Mouse (Mus musculus): Measurements from ENCODE around the gene Mcoln1. TPM values are rescaled to one million over a fixed set of nuclear protein-coding genes. Genes with fewer than 3 reads are reported as not detected.

The Mcoln1 gene
- 10 to 100 TPM; 30.2 to 37.6 TPM for total RNA-seq (2021)
- long read RNA-seq, experiment 1, transcript Mcoln1-201 (14 exons, 2,065 nt), result major isoform, 24 of 38 reads
- long read RNA-seq, experiment 1, partial matches to known transcripts, result 13 of 38 reads
- long read RNA-seq, experiment 1, other reads (novel, unspliced or antisense), result 1 of 38 reads
- long read RNA-seq, experiment 2, partial matches to known transcripts, result 1 of 5 reads
- long read RNA-seq, experiment 2, other reads (novel, unspliced or antisense), result 0 of 5 reads

- DNase-seq, result peak; percentile 99
These were observed at the start of gene Mcoln1 for GRCm38 (mm10) chr8:3500235-3501090. Gene Mcoln1, plus strand, starts transcription at chr8:3500457.

- DNase-seq, result peak; percentile 75
These were observed 49.6 kb upstream of the Mcoln1 start for GRCm38 (mm10) chr8:3450670-3451069.

DNA sequence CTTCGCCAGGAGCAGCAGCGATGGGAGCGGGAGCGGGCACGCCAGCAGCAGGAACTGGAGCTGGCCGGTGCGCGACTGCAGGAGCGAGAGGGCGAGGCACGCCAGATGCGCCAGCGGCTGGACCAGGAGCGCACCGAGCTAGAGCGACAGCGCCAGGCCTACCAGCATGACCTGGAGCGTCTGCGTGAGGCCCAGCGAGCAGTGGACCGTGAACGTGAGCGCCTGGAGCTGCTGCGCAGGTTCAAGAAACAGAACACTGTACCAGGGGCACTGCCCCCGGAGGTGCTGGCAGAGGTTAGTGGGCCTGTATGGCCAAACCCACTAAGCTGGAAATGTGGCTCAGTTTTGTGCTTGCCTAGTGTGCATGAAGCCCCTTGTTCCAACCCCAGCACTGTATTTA, 48.3 kb upstream of the Mcoln1 start:
- DNase-seq, result no peak

- DNase-seq, result no peak
These were observed 37.0 kb upstream of the Mcoln1 start for GRCm38 (mm10) chr8:3463248-3463647.

DNA sequence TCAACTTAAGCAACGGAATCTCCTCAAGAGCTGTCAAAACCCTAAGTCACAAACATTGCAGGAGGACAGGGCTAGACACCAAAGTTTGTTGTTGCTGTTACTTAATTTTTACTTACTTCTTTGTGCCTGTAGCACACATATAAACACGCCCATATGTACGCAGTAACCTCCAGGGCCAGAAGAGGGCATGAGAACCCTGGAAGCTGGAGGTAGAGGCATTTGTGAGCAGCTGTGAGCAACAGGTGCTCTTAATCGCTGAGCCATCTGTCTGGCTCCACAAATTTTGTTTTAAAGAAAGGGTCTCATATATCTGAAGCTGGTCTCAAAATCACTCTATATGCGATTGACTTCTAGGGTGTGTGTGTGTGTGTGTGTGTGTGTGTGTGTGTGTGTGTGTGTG, 35.9 kb upstream of the Mcoln1 start:
- DNase-seq, result peak; percentile 58

DNA sequence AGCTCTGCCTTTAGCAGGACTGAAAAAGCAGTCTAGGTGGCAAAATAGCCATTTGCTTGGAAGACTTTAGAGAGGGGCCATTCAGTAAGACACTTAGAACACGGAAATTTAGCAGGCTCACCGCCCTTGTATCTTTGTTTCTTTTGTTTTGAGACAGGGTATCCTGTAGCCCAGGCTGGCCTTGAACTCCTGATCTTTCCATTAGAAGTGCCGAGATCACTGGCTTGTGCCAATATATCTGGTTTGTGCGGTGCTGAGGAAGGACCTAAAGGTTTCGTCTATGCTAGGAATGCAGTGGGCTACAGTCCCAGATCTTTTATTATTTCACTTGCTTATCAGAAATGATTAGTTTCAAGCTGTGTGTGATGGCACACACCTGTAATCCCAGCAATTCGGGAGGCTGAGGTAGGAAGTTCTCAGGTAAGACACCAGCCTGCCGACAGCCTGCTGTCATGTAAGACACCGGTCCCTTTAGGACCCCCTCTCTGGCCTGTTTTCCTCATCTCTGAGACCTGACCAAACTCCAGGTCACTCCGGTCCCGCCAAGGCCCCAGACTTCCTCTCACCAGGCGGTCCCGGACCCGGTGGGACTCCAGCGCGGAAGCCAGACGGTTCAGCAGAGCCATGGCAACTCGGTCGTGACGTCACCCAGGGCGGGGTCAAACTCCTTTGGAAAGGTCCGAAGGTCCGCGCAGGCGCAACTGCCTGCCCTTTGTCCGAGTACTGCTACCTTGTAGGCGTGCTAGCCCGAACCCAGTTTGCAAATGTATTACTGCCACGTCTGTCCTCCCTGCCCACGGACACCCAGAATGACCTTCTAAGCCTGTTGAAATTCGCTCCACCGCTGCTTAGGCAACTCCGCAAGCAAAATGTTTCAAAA, 33.0 kb upstream of the Mcoln1 start, which contains the start of gene Pex11g:
Pex11g (minus strand) TSS at position 675 of the 880 bp plus-strand sequence.
- DNase-seq, result peak; percentile 100

GRCm38 (mm10) chr8:3467886-3468545, 32.2 kb upstream of the Mcoln1 start:
- DNase-seq, result no peak

DNA sequence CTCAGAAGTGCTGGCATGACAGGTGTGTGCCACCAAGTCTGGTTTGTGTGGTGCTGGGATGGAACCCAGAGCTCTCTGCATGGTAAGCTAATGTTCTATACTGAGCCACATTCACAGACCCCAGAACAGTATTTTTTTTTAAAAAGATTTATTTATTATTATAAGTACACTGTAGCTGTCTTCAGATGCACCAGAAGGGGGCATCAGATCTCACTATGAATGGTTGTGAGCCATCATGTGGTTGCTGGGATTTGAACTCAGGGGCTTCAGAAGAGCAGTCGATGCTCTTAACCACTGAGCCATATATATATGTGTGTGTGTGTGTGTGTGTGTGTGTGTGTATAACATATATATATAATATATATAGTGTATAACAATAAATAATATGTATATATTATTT, 31.4 kb upstream of the Mcoln1 start:
- no peak for DNase-seq

DNA sequence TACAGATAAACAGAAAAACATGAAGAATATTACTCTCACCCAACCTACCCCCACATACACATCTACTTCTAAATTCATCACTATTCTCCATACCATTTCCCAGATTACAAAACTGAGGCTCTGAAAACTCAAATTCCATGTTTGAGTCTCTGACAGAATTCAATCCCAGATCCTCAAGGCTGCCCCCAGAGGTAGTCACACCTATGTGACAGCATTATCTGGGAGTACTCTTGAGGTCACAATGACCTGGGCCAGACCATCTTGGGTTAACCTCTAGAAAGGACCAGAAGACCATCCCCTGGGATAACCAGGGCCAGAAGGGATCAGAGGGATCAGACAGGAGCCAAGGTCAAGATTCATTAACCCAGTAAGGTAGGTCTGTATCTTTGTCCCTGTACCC, 29.7 kb upstream of the Mcoln1 start, which contains the start of gene Tex45:
Tex45 (plus strand) TSS at position 301 of the 400 bp plus-strand sequence.
- DNase-seq, result no peak

GRCm38 (mm10) chr8:3475715-3476429, 24.4 kb upstream of the Mcoln1 start:
- DNase-seq, result no peak

DNA sequence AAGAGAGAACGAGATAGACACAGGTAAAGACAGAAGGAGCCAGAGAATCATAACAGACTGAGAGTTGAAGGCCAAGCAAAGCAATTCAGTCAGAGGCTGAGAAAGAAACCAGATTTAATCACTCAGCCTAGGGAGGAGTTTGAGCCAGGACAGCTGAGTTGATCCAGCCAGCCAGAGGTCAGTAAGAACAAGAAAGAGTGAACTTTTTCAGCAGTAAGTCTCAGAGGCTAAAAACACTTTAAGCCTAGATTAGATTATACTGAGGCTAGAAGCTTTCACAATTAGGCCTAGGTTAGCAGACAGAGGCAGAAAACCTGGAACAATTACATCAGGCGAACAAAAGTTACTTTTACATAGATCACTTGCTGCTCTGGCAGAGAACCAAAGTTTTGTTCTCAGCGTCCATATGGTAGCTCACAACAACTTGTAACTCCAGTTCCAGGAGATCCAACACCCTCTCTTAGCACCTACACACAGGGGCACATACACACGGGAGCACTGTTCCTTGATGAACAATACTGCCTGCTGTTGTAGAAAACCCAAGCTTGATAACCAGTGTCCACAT, 20.0 kb upstream of the Mcoln1 start:
- DNase-seq, result no peak

DNA sequence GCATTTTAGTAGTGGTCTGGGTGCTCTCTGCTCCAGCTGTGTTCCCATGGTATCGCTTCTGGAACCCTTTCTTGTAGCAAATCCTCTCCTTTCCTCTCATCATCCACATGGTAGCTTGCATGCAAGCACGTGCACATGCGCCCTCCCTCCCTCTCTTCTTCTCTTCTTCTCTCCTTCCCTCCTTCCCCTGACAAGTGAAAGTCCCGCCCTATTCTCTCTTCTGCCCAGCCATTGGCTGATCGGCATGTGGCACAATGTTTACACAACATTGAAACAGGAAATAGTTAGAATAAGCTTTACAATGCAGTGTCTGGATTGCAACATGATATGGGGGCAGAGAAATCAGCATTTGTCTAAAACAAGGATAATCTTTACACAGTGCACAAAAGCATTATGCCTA, 18.7 kb upstream of the Mcoln1 start:
- DNase-seq, result no peak

GRCm38 (mm10) chr8:3482240-3482740, 18.0 kb upstream of the Mcoln1 start:
- DNase-seq, result no peak

DNA sequence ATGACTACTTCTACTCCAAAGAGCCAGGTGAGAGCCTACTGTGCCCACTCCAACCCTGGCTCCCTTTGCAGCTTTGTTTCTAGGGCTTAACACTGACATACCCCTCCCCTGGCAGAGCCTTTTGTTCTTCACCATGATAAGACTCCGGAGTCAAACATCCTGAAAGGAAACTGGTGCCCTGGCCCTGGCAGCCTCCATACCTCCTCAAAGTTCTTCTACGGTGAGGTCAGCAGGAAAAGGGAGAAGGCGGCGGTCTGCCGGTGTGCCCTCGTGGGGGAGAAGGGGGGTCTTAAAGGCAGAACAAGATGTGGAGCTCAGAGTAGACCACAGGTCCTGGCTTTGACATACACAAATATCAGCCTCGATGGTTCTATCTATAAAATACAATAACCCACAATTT, 16.7 kb upstream of the Mcoln1 start:
- DNase-seq, result no peak

DNA sequence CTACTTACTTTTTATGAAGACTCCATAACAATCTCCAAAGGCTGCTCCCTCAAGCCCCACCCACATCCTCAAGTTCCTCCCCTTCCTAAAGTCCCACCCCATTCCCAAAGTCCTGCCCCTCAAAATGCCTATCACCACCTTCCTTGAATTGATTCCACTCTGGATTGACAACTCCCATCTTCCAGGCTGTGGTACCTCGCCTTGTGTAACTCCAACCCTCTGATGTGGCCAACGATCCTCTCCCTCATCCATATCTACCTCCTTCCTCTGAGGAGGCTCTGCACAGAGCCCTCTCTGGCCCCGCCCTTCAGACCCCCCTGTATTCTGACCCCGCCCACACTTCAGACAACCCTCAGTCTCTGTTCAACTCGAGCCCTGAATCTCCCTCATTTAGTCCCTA, 15.1 kb upstream of the Mcoln1 start:
- no peak for DNase-seq

DNA sequence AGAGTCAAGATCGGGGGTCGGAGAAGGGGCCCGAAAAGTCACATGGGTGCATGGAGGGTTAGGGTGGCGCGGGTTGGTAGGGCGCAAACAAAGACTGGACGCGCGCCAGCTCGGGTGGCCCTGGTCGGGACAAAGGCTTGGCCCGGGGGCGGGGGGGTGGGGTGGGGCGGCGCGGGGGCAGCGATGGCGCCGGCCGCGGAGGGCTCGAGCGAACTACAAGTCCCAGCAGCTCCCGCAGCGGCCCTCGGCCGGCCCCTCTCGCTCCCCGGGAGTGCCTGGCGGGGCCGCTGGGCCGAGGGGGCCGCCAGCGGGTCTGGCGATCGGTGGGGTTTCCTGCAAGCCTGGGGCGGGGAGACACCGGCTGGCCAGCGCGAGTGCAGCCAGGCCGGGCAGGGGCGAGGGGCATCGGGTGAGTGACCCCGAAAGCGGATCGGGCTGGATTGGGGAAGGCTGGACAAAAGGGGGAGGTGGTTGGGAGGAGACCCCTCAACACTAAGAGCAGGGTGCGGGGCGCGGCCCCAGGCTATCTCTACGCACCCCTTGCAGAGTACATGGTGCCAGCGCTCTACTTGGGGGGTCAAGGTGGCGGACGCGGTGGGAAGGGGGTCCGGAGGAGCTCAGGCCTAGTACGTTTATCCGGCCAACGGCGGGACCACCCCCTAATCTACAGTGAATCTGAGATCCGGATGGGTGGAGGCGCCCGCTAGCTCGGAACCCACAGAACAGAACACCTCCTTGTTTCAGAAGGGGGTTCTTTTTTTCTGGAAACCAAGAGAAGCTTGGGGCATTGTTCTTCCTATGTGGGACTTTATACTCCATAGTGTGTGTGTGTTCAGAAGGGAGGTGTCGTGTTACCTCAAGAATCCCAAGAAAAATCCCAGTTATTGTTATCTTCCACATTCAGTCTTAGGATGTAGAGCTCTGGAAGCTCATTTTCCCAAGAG, 7.1 kb upstream of the Mcoln1 start, which contains the start of gene Zfp358:
Zfp358 (plus strand) TSS at position 238 of the 944 bp plus-strand sequence.
- DNase-seq, result peak; percentile 84

DNA sequence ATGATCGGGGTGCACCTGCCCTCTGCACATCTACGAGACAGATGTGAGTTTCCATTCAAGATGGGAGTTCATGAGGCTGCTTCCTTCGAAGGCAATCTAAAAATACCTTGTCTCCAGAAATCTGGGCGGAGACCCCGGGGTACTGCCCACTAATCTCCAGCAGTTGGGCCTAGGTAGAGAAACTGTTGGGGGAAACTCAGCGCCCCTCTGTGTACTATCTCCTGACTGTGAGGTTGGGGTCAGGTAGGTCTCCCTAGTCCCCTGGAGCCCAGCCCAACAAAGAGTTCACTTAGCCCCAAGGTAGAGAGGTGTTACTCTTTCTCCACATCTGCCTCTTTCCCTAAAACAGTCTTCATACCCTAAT, 6.4 kb upstream of the Mcoln1 start:
- DNase-seq, result no peak

GRCm38 (mm10) chr8:3495578-3496427, 4.5 kb upstream of the Mcoln1 start:
- DNase-seq, result no peak

GRCm38 (mm10) chr8:3496428-3496748, 3.9 kb upstream of the Mcoln1 start:
- no peak for DNase-seq

Data from adrenal gland, postnatal 10 days (tissue).